Mouse (Mus musculus) spleen, adult 2 months (tissue): ENCODE data around the gene Mamdc2. TPM values are rescaled to one million over a fixed set of nuclear protein-coding genes. Genes with fewer than 3 reads are reported as not detected.
A peak's percentile ranks its signal among the peaks of the same experiment; 100 is the strongest.

Experiments used
- DNase-seq, 2 experiments: peaks; one replicate each; pipeline versions ENCODE4 v3.0.0 to v3.0.0-alpha.2; 2012 to 2021; ENCODE audit warnings: low spot score in 2 of 2, low read depth in 1 of 2
- H3K27ac ChIP-seq: fragments of 200-500 bp; 2 replicates; pipeline ENCODE4 v1.5.1; 2012; ENCODE audit warnings: low read length, inconsistent platforms; ENCODE audit not compliant: insufficient read depth
- H3K27me3 ChIP-seq: fragments of 200-500 bp; 2 replicates; pipeline ENCODE4 v1.6.1; 2012; ENCODE audit warnings: mild to moderate bottlenecking, moderate library complexity, low read length, inconsistent platforms; ENCODE audit not compliant: control insufficient read depth, insufficient read depth
- H3K36me3 ChIP-seq: fragments of 200-500 bp; 2 replicates; pipeline ENCODE4 v1.6.1; 2012; ENCODE audit warnings: mild to moderate bottlenecking, low read length, inconsistent platforms; ENCODE audit not compliant: control insufficient read depth, insufficient read depth
- H3K4me1 ChIP-seq: fragments of 200-500 bp; 2 replicates; pipeline ENCODE4 v1.6.1; 2011; ENCODE audit warnings: inconsistent platforms; ENCODE audit not compliant: control insufficient read depth, insufficient read depth, insufficient read length
- H3K4me3 ChIP-seq: fragments of 200-500 bp; 2 replicates; pipeline ENCODE4 v1.5.1; 2011; ENCODE audit warnings: mild to moderate bottlenecking, inconsistent platforms; ENCODE audit not compliant: insufficient read depth, insufficient read length; ENCODE audit errors: extremely low read depth
- CTCF ChIP-seq: fragments of 200-500 bp; IDR thresholded peaks from 2 replicates; pipeline ENCODE4 v1.5.1; 2011; ENCODE audit warnings: mild to moderate bottlenecking, inconsistent platforms; ENCODE audit not compliant: insufficient read depth, insufficient read length, insufficient replicate concordance; ENCODE audit errors: extremely low read depth
- POLR2A ChIP-seq: fragments of 200-500 bp; IDR thresholded peaks from 2 replicates; pipeline ENCODE4 v1.6.1; 2011; ENCODE audit warnings: low read depth, low read length, inconsistent platforms
- WGBS: fragments of 180-500 bp; shearing (Covaris S2); methylation state at CpG from one replicate; pipeline ENCODE4 v1.1.7; 2018; 5-methylcytosine and 5-hydroxymethylcytosine counted together
- polyA plus RNA-seq: library from polyadenylated mRNA; depleted of rRNA; stranded (reverse); fragments of >200 nt; gene quantifications from 2 replicates; pipeline ENCODE4 v1.2.3, GENCODE M21; 2012

Gene Mamdc2
- polyA plus RNA-seq, 1 experiment = 0.35 TPM

- DNase-seq = no peak
These were observed 87.7 kb downstream of the Mamdc2 start for GRCm38 (mm10) chr19:23360536-23360935.

GRCm38 (mm10) chr19:23357253-23357652 lies 91.0 kb downstream of the Mamdc2 start:
- DNase-seq = peak in 1 of 2 experiments; percentile 2
- H3K27me3 ChIP-seq = no peaks in the 10 kb centered on the region
- H3K27ac ChIP-seq = no peak overlapping the region
- TF ChIP-seq POLR2A (no peak), CTCF (no peak)
- H3K4me3 ChIP-seq = no peak overlapping the region
- no peaks in the 10 kb centered on the region for H3K4me1 ChIP-seq
- no peaks in the 10 kb centered on the region for H3K36me3 ChIP-seq
- WGBS = 83% methylated on average over 5 of the region's 5 CpGs

More at GRCm38 (mm10) chr19:23360536-23360935, 87.7 kb downstream of the Mamdc2 start:
- Histone ChIP-seq H3K4me1 (no peaks in the 10 kb centered on the region), H3K36me3 (no peaks in the 10 kb centered on the region), H3K27ac (no peak overlapping the region), H3K27me3 (no peaks in the 10 kb centered on the region), H3K4me3 (no peak overlapping the region)
- TF ChIP-seq CTCF = no peak
- no peak for TF ChIP-seq POLR2A
- 92% methylated on average over 4 of the region's 4 CpGs for WGBS

GRCm38 (mm10) chr19:23354738-23355137 lies 93.5 kb downstream of the Mamdc2 start:
- DNase-seq = no peak
- 67% methylated on average over 6 of the region's 6 CpGs for WGBS
- H3K27me3 ChIP-seq = no peaks in the 10 kb centered on the region
- no peak overlapping the region for H3K27ac ChIP-seq
- H3K36me3 ChIP-seq = no peaks in the 10 kb centered on the region
- H3K4me3 ChIP-seq = no peak overlapping the region
- TF ChIP-seq CTCF (no peak), POLR2A (no peak)
- H3K4me1 ChIP-seq = no peaks in the 10 kb centered on the region

DNA sequence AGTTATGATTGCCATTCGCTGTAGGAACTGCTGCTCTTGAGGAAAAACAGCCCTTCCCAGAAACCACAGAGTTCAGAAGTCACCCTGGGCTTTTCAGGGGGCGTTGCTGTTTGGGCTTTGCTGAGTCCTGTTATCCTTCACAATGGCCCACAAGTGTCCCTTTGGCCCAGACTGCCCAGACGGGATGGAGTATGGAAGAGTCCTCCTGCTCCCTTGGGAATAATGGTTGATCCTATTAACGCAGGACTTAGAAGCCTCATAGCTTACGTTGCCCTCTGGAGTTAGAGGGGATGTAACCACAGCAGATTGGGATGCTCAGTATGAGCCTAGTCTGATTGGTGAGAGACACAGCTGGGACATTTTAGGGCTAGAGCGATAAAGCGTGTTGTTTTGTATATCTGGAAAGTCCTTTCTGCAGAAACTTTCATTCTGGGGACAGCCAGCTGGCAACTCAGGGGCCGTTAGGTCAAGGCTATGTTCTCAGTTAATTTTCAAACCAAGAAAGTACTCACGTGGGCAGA lies 94.3 kb downstream of the Mamdc2 start:
- no peak for DNase-seq
- TF ChIP-seq POLR2A (no peak), CTCF (no peak)
- H3K27me3 ChIP-seq = no peaks in the 10 kb centered on the region
- H3K36me3 ChIP-seq = no peaks in the 10 kb centered on the region
- no peak overlapping the region for H3K27ac ChIP-seq
- WGBS = 69% methylated on average over 9 of the region's 9 CpGs
- no peak overlapping the region for H3K4me3 ChIP-seq
- H3K4me1 ChIP-seq = no peaks in the 10 kb centered on the region

- TF ChIP-seq POLR2A = no peak
- TF ChIP-seq CTCF = no peak
- no peak overlapping the region for H3K27ac ChIP-seq
- H3K4me1 ChIP-seq = no peaks in the 10 kb centered on the region
These were observed 95.1 kb downstream of the Mamdc2 start for GRCm38 (mm10) chr19:23353161-23353560.

DNA sequence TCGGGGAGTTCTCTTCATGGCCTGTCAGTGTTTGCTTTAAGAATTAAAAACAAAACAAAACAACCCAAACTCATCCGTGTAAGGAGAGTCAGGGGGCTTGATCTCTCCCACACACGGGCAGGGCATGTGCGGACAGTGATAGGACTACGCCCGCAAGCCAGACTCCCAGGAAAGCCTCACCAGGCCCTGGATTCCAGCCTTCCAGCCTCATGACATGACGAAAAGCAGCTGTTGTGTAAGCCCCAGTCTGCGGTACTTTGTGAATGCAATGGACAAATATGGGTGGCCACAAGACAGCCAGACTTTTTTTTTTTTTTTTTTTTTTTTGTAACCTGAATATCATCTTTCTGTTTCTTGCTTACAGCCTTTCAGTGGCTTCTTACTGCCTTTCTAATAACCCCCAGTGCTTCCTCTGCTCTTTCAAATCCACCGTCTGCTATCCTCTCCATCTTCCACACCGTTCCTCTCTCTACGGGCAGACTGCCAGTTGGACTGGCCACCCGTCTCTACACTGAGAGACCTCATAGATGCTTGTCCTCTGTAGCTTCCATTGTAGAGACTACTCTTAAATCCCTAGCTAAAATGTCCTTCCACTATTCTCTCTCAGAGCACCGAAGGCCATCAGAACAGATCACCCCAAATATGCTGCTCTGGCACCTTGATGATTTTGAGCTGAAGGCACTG lies 96.3 kb downstream of the Mamdc2 start:
- no peak for DNase-seq
- H3K36me3 ChIP-seq = no peaks in the 10 kb centered on the region
- no peaks in the 10 kb centered on the region for H3K4me1 ChIP-seq
- TF ChIP-seq CTCF (no peak), POLR2A (no peak)
- no peak overlapping the region for H3K4me3 ChIP-seq
- H3K27me3 ChIP-seq = no peaks in the 10 kb centered on the region
- WGBS = 88% methylated on average over 13 of the region's 13 CpGs
- H3K27ac ChIP-seq = no peak overlapping the region

More at GRCm38 (mm10) chr19:23353161-23353560, 95.1 kb downstream of the Mamdc2 start:
- 17% methylated on average over 8 of the region's 8 CpGs for WGBS
- DNase-seq = no peak
- H3K36me3 ChIP-seq = no peaks in the 10 kb centered on the region
- H3K27me3 ChIP-seq = no peaks in the 10 kb centered on the region
- H3K4me3 ChIP-seq = no peak overlapping the region

- H3K4me1 ChIP-seq = no peaks in the 10 kb centered on the region
- 88% methylated on average over 2 of the region's 2 CpGs for WGBS
- no peaks in the 10 kb centered on the region for H3K27me3 ChIP-seq
- no peaks in the 10 kb centered on the region for H3K36me3 ChIP-seq
- DNase-seq = no peak
- no peak overlapping the region for H3K27ac ChIP-seq
- TF ChIP-seq POLR2A (no peak), CTCF (no peak)
- no peak overlapping the region for H3K4me3 ChIP-seq
These were observed 98.3 kb downstream of the Mamdc2 start for GRCm38 (mm10) chr19:23349930-23350329.
